In genomic region chr14:25646161-25646621, GRCm38 (mm10) we compare ENCODE assay signal across 8 mouse cellular contexts. TPM values are rescaled to one million over a fixed set of nuclear protein-coding genes. Genes with fewer than 3 reads are reported as not detected.
DNase-seq lines count a peak whose midpoint lies in the region; ATAC-seq and TF ChIP-seq lines count a peak whose summit lies in the region.

No protein-coding gene starts in this region.

- TF ChIP-seq POLR2A in bone marrow, adult 2 months (IDR thresholded peaks at IDR 0.05; ENCODE audit: borderline replicate concordance, control insufficient read depth, low read depth, low read length) = no peak

- H3K4me1 ChIP-seq in bone marrow, adult 2 months (ENCODE audit: control insufficient read depth, insufficient read depth, low read length) = peaks cover 3% of the 10 kb centered on the region; the same call in 1 of the 2 replicates

- TF ChIP-seq CTCF in bone marrow, adult 2 months (IDR thresholded peaks at IDR 0.05; ENCODE audit: control insufficient read depth, insufficient read depth, low read length) = peak; percentile 80

- DNase-seq in MEL-GATA-1-ER (ENCODE audit: extremely low read depth, low read depth) = peak; percentile 37
- DNase-seq in fibroblast of lung, adult 2 months (ENCODE audit: low read depth) = peak; percentile 23
- peak; percentile 85 for DNase-seq in heart, postnatal 4 days
- peak; percentile 76 to 77 for DNase-seq in layer of hippocampus, postnatal 10 days (ENCODE audit: low spot score in 2 of 2)
- DNase-seq in right cerebral cortex, adult 2 months (ENCODE audit: low spot score in 2 of 2) = peak; percentile 70 to 74

- peaks cover 76% of the 10 kb centered on the region for H3K36me3 ChIP-seq in macrophage (ENCODE audit: inconsistent target)

- no peak for ATAC-seq in erythroid progenitor cell, adult 5-6 weeks (replicated peaks; ENCODE audit: low FRiP score, poor library complexity, severe bottlenecking)

- H3K79me2 ChIP-seq in macrophage (ENCODE audit: inconsistent target) = peaks cover 20% of the 10 kb centered on the region

- WGBS in bone marrow, adult 2 months = 17% methylated on average over 2 of the region's 2 CpGs
- 28% methylated on average over 2 of the region's 2 CpGs for WGBS in macrophage (ENCODE audit: missing documents)

- H3K27ac ChIP-seq in bone marrow, adult 2 months (ENCODE audit: control insufficient read depth, insufficient read depth, low read depth, low read length, poor library complexity) = no peak overlapping the region
- H3K27ac ChIP-seq in macrophage = 0 out of 2 replicates have a peak overlapping the region, but pooled peaks have one; percentile 7

- no peak overlapping the region for H3K4me3 ChIP-seq in bone marrow, adult 2 months (replicated peaks; ENCODE audit: control insufficient read depth, low read depth, low read length)
- no peak overlapping the region for H3K4me3 ChIP-seq in macrophage (ENCODE audit: inconsistent target)

RNA-seq across cellular contexts. Expression of gene Ppif, which starts 47.8 kb away (rescaled TPM):
- polyA plus RNA-seq in bone marrow, adult 2 months (2011; ENCODE audit: insufficient read depth, insufficient read length, low replicate concordance, missing spikeins) = 22.2 and 34.3 TPM in 2 replicates
- 100 to 1,000 TPM; 188 to 208 TPM for total RNA-seq in heart, postnatal 4 days (2021)
- 10 to 100 TPM; 25.4 to 26.7 TPM for total RNA-seq in layer of hippocampus, postnatal 10 days (2021)
- total RNA-seq in macrophage (2018; cell fraction: chromatin; rRNA removed) = 10 to 100 TPM in 14 of 26 experiments, 1 to 10 TPM in 12; 2.7 to 18.5 (median 11.4) TPM
- total RNA-seq in macrophage (2018; cell fraction: cytosol; rRNA removed) = 10 to 100 TPM in 10 of 26 experiments, 1 to 10 TPM in 16; 4.6 to 13.4 (median 9.1) TPM
- total RNA-seq in macrophage (2018; cell fraction: nucleus; rRNA removed) = 10 to 100 TPM in 8 of 26 experiments, 1 to 10 TPM in 18; 1.9 to 23.1 (median 8.0) TPM
- 8.2 to 17.3 TPM (median 9.7 TPM) in 3 replicates for polyA plus RNA-seq in macrophage (2018)
- total RNA-seq in erythroid progenitor cell, adult 5-6 weeks (2015; ENCODE audit: low replicate concordance) = 4.2 and 14.1 TPM in 2 replicates
- 0.91 and 1.9 TPM in 2 replicates for total RNA-seq in erythroid progenitor cell, adult 5-6 weeks (2017; ENCODE audit: low replicate concordance)

Comparison
In these comparisons a context has a peak if more than half of its experiments do, and no peak if none do; other contexts are left out.
1. DNase-seq: peak in every context shown above with its lines; median percentile 85 in heart, postnatal 4 days; 76 in layer of hippocampus, postnatal 10 days; 72 in right cerebral cortex, adult 2 months; 37 in MEL-GATA-1-ER; 23 in fibroblast of lung, adult 2 months.
2. RNA of gene Ppif, which starts 47.8 kb away (total RNA-seq): 188 to 208 TPM in heart, postnatal 4 days; 25.4 to 26.7 TPM in layer of hippocampus, postnatal 10 days and 0.91 to 14.1 TPM in erythroid progenitor cell, adult 5-6 weeks; every median in the first group is over 4 times any median in the second.